Mouse (Mus musculus) ZHBTc4 (cell line): ENCODE results near the gene Klhl18.

Experiments used
- DNase-seq: peaks from one replicate; pipeline ENCODE4 v3.0.0-alpha.2; 2011; ENCODE audit warnings: low read depth, low spot score

Klhl18 gene

GRCm38 (mm10) chr9:110476124-110477091 lies at the start of gene Klhl18, which contains the start of gene Kif9:
Gene Klhl18, minus strand, starts transcription at chr9:110476694.
Gene Kif9, plus strand, starts transcription at chr9:110476958.
- peak; percentile 95 for DNase-seq

- no peak for DNase-seq
These were observed 49.2 kb upstream of the Klhl18 start for GRCm38 (mm10) chr9:110525737-110526136.

DNA sequence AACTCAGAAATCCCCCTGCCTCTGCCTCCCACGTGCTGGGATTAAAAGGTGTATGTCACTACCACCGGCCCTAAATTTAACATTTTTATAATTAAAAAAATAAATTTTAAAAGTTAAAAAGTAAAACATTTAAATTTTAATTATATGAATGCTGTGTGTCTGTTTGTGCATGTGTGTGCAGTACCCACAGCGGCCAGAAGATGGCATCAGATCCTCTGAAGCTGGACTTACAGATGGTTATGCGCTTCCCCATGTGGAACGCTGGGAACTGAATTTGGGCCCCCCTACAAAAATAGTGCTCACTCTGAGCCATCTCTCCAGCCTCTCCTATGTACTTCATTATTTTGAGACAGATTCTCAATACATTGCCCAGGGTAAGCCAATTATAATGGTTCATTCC lies 14.4 kb upstream of the Klhl18 start:
- DNase-seq = peak; percentile 61

DNA sequence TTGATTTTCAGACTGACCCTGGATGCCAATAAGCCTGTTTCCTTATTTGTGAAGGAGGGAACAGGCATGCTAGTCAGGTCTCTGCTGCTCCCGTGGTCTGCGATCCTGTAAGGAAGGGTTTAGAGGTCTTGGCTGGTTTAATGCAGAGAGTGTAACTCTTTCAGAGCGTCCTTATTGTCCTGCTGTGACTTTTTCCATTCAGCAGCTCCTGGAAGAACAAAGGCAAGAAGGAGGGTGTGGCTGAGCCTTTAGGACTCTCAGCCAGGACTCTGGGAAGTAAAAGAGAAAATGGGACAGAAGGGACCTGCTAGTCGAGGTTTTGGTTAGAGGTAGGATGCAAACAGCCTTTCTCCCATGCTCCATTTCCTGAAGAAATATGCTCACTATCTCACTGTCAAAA lies 12.3 kb upstream of the Klhl18 start:
- DNase-seq = peak; percentile 85

DNA sequence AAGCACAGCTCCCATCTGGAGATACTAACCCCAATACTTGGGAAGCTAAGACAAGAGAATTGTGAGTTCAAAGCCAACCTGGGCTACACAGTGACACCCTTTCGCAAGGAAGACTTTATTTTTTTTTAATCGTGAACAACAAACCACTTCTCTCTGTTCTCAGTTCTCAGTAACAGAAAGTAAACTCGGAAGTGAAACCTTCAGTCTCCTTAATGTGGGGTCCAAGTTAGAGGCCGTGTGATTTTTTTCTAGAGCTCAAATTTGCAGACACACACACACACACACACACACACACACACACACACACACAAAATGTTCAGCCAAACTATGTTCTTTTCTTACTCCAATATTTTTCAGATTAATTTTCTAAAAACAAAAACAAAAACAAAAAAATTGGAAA lies 2.1 kb upstream of the Klhl18 start:
- DNase-seq = no peak

GRCm38 (mm10) chr9:110477951-110478350 lies 1.5 kb upstream of the Klhl18 start:
- no peak for DNase-seq

GRCm38 (mm10) chr9:110466179-110466578 lies 10.3 kb downstream of the Klhl18 start:
- peak; percentile 43 for DNase-seq

GRCm38 (mm10) chr9:110465336-110465735 lies 11.2 kb downstream of the Klhl18 start:
- DNase-seq = no peak

- DNase-seq = no peak
These were observed 12.4 kb downstream of the Klhl18 start for GRCm38 (mm10) chr9:110463983-110464591.

DNA sequence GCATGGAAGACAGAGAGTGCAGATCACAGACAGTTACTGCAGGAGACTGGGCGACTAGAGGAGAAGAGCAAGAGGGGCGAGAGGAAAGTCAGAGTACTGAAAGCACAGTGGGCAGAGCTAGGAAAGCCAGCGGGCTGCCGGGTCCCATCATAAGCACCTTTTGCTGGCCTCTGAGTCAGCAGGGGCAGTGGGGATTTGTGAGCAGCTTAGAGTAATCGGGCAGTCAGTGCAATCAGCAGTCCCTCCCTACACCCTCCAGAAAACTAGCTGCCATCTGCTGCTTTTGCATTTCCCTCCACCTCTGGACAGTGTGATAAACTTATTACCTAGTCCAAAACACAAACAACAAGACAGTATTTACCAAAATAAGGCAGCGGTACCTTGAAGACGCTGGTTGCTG lies 14.2 kb downstream of the Klhl18 start:
- DNase-seq = no peak

DNA sequence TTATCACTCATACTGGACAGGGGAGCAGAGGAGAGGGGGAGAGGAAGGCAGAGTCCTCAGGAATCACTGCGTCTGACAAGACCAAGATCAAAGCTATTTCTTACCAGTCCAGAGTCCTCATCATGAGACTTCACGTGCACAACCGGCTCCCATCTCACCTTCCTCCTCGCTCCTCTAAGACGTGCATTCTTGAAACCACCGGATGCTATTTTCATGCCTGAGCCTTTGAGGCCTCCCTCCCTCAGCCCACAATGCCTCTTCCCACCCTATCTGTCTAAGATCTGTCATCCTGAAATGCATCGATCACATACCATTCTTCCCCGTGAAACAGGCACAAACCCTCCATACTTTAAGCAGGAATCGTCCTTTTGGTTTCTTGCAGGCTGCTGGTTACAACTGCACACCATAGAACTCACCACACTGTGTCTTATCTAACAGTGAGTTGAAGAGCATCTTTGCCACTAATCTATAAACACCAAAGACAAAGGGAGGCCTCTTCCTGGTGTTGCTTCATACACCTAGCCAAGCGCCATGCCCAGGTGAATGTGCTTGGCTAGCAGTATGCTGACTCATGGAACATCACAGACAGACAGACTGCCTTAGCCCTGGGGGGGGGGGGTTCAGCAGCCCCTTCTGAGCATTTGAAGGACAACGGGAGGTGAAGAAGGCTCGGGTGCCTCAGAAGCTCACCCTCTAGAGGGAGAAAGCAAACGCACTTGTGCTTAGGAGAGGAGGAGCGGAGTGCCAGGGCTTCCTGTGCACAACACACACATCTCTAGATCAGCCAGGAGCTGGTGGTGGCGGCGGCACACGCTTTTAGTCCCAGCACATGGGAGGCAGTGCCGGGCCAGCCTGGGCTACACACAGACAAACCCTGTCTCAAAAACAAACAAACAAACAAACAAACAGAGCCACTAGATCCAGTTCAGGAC lies 15.3 kb downstream of the Klhl18 start:
- no peak for DNase-seq

- DNase-seq = no peak
These were observed 17.3 kb downstream of the Klhl18 start for GRCm38 (mm10) chr9:110459145-110459727.

GRCm38 (mm10) chr9:110457926-110458325 lies 18.6 kb downstream of the Klhl18 start:
- no peak for DNase-seq

GRCm38 (mm10) chr9:110452523-110452922 lies 24.0 kb downstream of the Klhl18 start:
- DNase-seq = no peak

DNA sequence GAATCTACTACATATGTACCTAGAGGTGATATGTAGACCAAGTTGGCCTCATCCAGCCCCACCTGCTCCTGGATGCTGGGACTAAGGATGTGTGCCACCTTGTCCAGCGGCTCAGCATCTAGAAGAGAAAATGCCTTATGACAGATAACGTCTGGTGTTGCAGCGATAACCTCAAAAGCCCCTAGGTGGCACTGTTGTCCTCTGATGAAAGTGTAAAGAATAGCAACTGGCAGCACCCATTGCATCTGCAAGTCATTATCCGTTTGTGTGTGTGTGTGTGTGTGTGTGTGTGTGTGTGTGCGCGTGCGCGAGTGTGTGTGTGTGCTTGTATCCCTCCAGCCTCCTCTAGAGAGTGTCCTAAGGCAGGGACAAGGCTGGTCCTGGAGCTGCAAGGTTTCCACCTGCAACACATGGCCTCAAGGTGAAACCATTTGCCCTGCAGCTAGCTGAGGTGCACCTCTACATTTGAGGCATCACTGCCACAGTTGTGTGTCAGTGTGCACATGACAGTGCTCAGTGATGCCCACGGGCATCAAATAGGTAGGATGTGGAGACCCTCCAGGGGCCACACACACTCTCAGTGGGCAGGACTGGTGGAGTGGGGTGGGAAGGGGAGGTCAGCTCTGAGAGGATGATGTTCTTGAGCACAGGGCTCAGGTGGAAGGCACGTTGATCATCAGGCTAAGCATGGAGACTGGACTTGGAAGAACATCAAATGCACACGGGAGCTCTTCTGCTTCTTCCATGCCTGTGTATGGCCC lies 27.5 kb downstream of the Klhl18 start:
- peak; percentile 84 for DNase-seq

GRCm38 (mm10) chr9:110448356-110448755 lies 28.1 kb downstream of the Klhl18 start:
- no peak for DNase-seq

DNA sequence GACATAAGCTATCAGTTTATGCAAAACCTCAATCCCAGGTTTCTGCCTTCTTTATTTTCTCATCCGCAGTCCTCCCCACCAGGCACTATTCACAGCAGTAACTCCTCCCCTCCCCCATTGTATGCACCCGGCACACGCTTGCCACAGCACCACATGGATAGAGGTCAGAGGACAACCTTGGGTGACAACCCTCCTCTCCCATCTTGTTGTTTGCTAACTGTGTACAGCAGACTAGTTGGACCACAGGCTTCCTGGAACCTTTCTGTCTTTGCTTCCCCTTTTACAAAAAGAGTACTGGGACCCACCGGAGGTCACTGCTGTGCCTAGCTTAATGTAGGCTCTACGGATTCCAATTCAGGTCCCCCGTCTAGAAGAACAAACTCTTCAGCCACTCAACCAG lies 35.9 kb downstream of the Klhl18 start:
- peak; percentile 28 for DNase-seq

DNA sequence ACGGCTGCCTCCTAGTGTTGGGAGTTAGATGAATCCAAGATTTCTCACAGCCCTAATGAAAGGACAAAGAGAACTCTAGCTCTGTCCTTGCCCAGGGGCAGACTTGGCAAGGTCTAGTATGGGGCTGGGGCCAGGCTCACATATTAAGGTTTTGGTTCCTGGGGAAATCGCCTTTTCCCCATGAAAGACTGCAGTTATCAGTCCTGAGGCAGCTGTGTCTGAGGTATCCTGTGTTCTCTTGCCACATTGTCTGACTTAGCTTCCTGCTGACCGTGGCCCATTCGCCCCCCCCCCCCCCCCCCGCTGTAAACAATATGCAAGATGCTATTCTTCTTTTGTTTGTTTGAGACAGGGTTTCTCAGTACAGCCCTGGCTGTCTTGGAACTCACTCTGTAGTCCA lies 36.4 kb downstream of the Klhl18 start:
- peak; percentile 34 for DNase-seq

DNA sequence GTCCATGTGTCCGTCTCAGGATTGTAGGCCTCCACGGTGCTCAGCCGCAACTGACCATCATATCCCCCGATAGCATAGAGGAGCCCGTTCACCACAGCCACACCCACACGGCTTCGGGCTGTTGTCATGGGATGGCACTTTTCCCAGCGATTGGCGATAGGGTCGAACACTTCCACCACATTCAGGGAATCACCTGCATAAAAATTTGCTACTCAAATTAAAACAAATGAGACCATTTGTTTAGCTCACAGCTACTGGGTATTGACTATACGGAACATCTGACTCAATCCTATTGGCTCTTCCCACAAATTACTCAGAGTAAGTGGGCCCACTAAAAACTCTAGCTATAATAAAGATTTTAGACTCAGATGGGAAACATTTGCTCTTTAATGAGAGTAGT lies 40.5 kb downstream of the Klhl18 start:
- no peak for DNase-seq

DNA sequence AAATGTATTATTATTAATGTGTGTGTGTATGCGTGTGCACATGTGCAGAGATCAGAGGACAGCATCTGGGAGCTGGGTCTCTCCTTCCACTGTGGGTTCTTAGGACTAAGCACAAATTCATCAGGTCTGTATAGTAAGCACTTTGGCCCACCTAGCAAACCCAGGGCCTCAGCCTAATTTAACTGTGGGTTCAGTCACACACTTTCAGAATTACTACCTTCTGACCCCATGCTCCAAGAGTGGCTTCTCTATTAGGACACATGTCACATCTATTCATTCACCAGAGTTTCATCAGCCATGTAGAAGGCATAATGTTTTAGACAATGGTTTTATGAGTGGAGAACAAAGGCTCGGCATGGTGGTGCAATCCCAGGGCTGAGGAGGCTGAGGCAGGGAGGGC lies 43.4 kb downstream of the Klhl18 start:
- DNase-seq = no peak

- DNase-seq = no peak
These were observed 45.3 kb downstream of the Klhl18 start for GRCm38 (mm10) chr9:110431241-110431640.
